Mouse (Mus musculus) embryonic facial prominence, embryonic 12.5 days (tissue): ENCODE results near the gene Sfmbt1. TPM values are rescaled to one million over a fixed set of nuclear protein-coding genes. Genes with fewer than 3 reads are reported as not detected.

Experiments
- ATAC-seq: fragments of 200-750 bp; cut with Nextera tagmentation; 2 replicates; pipeline ENCODE4 v1.8.0; 2017; ENCODE audit not compliant: insufficient number of reproducible peaks, insufficient read depth, low FRiP score, low TSS enrichment
- H3K27ac ChIP-seq: fragments of 300-500 bp; sonication (generic); 2 replicates; pipeline ENCODE4 v1.5.1; 2016; ENCODE audit warnings: mild to moderate bottlenecking
- H3K27me3 ChIP-seq: fragments of 300-500 bp; sonication (generic); 2 replicates; pipeline ENCODE4 v1.6.1; 2016; ENCODE audit warnings: mild to moderate bottlenecking, moderate library complexity
- H3K36me3 ChIP-seq: fragments of 300-500 bp; sonication (generic); 2 replicates; pipeline ENCODE4 v1.6.1; 2016; ENCODE audit warnings: mild to moderate bottlenecking
- H3K4me1 ChIP-seq: fragments of 300-500 bp; sonication (generic); 2 replicates; pipeline ENCODE4 v1.6.1; 2016
- H3K4me2 ChIP-seq: fragments of 300-500 bp; sonication (generic); replicated peaks from 2 replicates; pipeline ENCODE4 v1.6.1; 2016; ENCODE audit warnings: mild to moderate bottlenecking, moderate library complexity
- H3K4me3 ChIP-seq: fragments of 300-500 bp; sonication (generic); 2 replicates; pipeline ENCODE4 v1.5.1; 2016; ENCODE audit warnings: mild to moderate bottlenecking
- H3K9ac ChIP-seq: fragments of 300-500 bp; sonication (generic); 2 replicates; pipeline ENCODE4 v1.6.1; 2016; ENCODE audit warnings: mild to moderate bottlenecking, moderate library complexity
- H3K9me3 ChIP-seq: fragments of 300-500 bp; sonication (generic); 2 replicates; pipeline ENCODE4 v1.6.1; 2016; ENCODE audit warnings: mild to moderate bottlenecking, moderate library complexity
- WGBS: fragments of 180-500 bp; shearing (Covaris S2); methylation state at CpG from one replicate; pipeline ENCODE4 v1.1.7; 2016; 5-methylcytosine and 5-hydroxymethylcytosine counted together
- polyA plus RNA-seq: library from polyadenylated mRNA; unstranded; fragments of >200 nt; fragmentation: Nextera tagmentation; extraction: Ambion mirVana; gene quantifications from 2 replicates; pipeline ENCODE4 v1.2.1, GENCODE M21; 2016

Sfmbt1 gene
- polyA plus RNA-seq, 1 experiment from 2014 or later, result 17.0 TPM

DNA sequence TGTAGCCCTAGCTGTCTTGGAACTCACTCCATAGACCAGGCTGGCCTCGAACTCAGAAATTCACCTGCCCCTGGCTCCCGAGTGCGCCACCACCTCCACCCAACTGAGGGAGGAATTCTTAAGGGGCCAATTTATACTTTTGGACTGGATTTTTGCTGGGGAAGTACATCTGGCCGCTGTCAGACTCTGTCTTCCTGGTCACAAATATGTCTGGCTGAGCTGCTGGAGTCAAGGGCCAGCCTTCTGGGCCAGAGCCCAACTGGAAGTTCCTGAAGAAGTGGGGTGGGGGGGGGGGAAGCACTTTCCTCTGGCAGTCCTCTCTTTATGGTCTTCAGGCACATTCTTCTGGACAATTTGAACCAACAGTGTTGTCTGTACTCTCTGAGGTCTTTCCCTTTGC lies 113.4 kb downstream of the Sfmbt1 start:
- Histone ChIP-seq H3K9ac (no peak overlapping the region), H3K4me2 (no peak overlapping the region), H3K27ac (no peak overlapping the region), H3K4me3 (no peak overlapping the region), H3K36me3 (no peaks in the 10 kb centered on the region; the same call in 1 of the 2 replicates), H3K9me3 (no peaks in the 10 kb centered on the region), H3K27me3 (no peaks in the 10 kb centered on the region), H3K4me1 (peaks cover 30% of the 10 kb centered on the region)
- 88% methylated on average over 4 of the region's 4 CpGs for WGBS
- no peak for ATAC-seq

DNA sequence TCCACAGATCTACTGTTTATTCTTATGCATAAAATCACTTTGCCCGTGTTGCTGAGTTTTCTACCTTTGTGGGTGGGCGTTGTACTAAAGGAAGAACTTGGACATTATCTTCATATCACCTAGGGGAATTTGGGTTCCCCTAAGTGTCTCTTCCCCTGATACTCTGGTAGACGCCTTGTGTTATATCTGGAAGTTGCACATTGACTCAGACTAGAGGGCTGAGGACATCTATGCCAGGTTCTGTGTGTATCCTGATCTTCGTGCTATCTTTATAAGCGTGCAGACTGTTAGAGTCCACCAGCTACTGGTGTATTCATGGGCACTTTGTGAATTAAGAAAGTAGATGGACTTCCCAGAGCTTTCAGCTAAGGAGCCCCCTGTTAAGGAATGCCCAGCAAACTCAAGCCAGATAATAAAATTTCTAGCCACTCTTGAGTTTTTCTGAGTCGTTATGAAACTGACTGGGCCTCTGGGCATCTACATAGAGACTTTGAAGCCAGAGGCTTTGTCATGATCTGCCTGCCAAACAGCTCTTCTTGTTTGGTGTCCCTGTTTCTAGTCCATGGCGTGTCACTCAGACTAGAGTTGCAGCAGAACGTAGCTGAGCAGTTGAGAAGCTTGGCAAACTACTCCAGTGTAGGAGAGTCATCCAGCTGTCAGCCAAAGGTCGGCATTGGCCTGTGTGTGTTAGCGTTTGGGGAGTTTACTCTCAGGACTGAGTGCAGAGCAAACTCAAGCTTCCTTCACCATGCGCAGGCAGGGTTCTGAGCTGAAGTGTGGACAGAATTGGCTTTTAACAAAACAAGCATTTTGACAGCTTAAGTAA lies 114.2 kb downstream of the Sfmbt1 start:
- Histone ChIP-seq H3K27ac (no peak overlapping the region), H3K36me3 (no peaks in the 10 kb centered on the region; the same call in 1 of the 2 replicates), H3K27me3 (no peaks in the 10 kb centered on the region), H3K9ac (no peak overlapping the region), H3K4me1 (peaks cover 30% of the 10 kb centered on the region), H3K9me3 (no peaks in the 10 kb centered on the region), H3K4me3 (no peak overlapping the region), H3K4me2 (no peak overlapping the region)
- no peak for ATAC-seq
- WGBS, result 84% methylated on average over 11 of the region's 11 CpGs

DNA sequence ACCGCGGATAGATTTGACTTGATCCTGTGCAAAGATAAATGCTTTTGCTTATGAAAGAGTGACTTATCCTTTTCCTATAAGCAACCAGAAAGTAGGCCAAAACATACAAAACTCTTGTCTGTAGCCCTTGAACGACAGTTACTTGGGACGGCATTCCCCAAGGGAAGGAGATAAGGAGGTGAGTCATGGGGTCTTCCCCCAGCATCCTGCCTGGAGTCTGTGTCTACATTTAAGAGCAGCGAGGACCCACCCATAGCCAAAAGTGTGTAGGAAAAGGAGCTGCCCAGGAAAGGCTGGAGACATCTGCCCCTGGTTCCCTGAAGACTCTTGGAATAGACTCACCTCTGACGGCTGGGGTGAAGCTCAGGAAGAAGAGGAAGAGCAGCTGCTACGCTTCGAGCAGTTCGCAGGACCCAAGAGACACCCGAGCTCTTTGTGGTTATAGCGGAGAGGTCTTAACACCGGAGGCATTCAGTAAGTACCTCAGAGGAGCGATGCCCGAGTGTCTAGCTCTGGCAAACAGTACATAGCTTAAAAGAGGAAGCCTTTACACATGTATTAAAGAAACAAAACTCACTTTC lies 122.9 kb downstream of the Sfmbt1 start:
- peaks cover 16% of the 10 kb centered on the region; the same call in 1 of the 2 replicates for H3K36me3 ChIP-seq
- H3K4me3 ChIP-seq, result no peak overlapping the region
- H3K9ac ChIP-seq, result no peak overlapping the region
- no peak overlapping the region for H3K4me2 ChIP-seq
- no peaks in the 10 kb centered on the region for H3K4me1 ChIP-seq
- no peaks in the 10 kb centered on the region for H3K27me3 ChIP-seq
- H3K27ac ChIP-seq, result no peak overlapping the region
- H3K9me3 ChIP-seq, result no peaks in the 10 kb centered on the region
- 89% methylated on average over 14 of the region's 14 CpGs for WGBS
- ATAC-seq, result no peak

DNA sequence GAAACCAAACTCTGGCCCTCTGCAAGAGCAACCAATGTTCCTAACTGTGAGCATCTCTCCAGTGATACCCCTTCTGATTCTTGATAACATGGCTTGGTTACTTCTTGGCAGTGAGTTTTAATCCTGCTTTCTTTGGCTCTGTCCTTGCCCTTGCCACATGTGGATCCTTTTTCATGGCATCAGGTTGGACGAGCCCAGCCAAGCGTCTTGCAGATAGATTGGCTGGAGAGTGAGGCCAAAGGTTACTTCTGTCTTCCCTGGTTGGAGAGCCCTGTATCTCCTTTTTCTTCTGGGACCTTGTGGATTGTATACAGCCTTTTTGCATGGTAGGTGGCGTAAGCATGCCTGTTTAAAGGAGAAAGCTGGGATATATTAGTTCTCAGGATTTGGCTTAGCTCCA lies 129.1 kb downstream of the Sfmbt1 start:
- Histone ChIP-seq H3K27me3 (no peaks in the 10 kb centered on the region), H3K36me3 (0 out of 2 replicates have a peak, but pooled peaks cover 2% of the 10 kb centered on the region), H3K9ac (no peak overlapping the region), H3K9me3 (no peaks in the 10 kb centered on the region), H3K4me1 (no peaks in the 10 kb centered on the region), H3K4me3 (no peak overlapping the region), H3K4me2 (no peak overlapping the region), H3K27ac (no peak overlapping the region)
- WGBS, result 94% methylated on average over 3 of the region's 3 CpGs
- no peak for ATAC-seq

DNA sequence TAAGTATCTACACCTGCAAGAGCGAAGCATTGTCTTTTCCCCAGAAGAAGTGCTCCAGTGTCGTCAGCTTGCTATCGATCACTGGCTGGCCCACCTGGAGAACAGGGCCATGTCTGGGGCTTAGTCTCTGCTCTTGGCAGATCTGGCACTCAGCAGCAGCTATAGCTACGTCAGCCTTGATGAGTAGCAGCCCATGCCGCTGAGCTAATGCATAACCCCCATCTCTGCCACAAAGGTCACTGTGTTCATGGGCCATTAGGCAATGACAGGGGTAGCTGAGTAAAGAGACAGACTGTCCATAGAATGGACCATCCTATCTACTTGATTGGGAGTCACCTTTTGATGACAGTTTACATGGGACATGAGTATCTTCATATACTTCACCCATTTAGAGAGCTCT lies 135.9 kb downstream of the Sfmbt1 start:
- no peaks in the 10 kb centered on the region for H3K27me3 ChIP-seq
- H3K9ac ChIP-seq, result no peak overlapping the region
- WGBS, result 90% methylated on average over 5 of the region's 5 CpGs
- ATAC-seq, result no peak
- H3K4me2 ChIP-seq, result no peak overlapping the region
- H3K27ac ChIP-seq, result no peak overlapping the region
- no peaks in the 10 kb centered on the region for H3K4me1 ChIP-seq
- no peaks in the 10 kb centered on the region for H3K36me3 ChIP-seq
- no peak overlapping the region for H3K4me3 ChIP-seq
- no peaks in the 10 kb centered on the region for H3K9me3 ChIP-seq

DNA sequence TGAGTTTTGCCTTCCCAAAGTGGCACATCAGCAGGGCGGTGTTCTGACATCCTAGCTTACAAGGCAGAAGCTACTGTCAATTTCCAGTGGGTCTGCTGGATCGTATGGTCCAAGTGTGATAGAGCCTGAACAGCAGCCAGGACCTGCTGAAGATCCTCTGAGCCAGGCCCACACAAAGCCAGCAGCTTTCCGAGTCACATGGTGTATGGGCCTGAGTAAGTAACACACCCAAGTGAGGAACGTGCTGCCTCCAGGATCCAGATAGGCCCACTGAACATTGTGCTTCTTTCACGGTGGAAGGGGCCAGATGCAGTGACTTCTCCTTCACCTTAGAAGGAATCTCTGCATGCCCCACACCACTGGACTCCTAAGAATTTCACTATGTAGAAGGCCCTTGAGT lies 137.7 kb downstream of the Sfmbt1 start:
- no peak overlapping the region for H3K9ac ChIP-seq
- H3K27me3 ChIP-seq, result no peaks in the 10 kb centered on the region
- no peak overlapping the region for H3K27ac ChIP-seq
- 89% methylated on average over 5 of the region's 5 CpGs for WGBS
- no peak overlapping the region for H3K4me2 ChIP-seq
- H3K4me3 ChIP-seq, result no peak overlapping the region
- no peak for ATAC-seq
- no peaks in the 10 kb centered on the region for H3K9me3 ChIP-seq
- H3K36me3 ChIP-seq, result no peaks in the 10 kb centered on the region
- no peaks in the 10 kb centered on the region for H3K4me1 ChIP-seq

DNA sequence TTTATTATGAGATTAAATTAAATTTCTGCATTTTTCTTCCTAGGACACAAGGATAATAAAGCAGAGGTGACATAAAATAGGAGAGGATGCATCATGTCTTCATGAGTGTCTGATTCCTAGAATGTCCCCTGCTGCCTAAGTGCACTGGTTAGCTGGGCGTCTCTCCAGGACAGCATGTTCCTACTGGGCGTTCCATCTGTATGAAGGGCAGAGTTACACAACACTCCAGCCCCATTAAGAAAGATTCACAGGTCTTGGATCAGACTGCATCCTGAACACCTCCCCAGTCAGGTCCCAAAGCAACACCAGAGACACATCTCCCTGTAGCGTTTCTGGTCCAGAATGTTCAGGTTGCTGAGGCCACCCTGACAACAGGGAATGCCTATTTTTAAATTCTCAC lies 140.7 kb downstream of the Sfmbt1 start:
- Histone ChIP-seq H3K27ac (no peak overlapping the region), H3K27me3 (no peaks in the 10 kb centered on the region), H3K4me2 (no peak overlapping the region), H3K9ac (no peak overlapping the region), H3K36me3 (no peaks in the 10 kb centered on the region; the same call in 1 of the 2 replicates), H3K4me1 (no peaks in the 10 kb centered on the region), H3K9me3 (no peaks in the 10 kb centered on the region), H3K4me3 (no peak overlapping the region)
- no peak for ATAC-seq
- 91% methylated on average over 3 of the region's 3 CpGs for WGBS

DNA sequence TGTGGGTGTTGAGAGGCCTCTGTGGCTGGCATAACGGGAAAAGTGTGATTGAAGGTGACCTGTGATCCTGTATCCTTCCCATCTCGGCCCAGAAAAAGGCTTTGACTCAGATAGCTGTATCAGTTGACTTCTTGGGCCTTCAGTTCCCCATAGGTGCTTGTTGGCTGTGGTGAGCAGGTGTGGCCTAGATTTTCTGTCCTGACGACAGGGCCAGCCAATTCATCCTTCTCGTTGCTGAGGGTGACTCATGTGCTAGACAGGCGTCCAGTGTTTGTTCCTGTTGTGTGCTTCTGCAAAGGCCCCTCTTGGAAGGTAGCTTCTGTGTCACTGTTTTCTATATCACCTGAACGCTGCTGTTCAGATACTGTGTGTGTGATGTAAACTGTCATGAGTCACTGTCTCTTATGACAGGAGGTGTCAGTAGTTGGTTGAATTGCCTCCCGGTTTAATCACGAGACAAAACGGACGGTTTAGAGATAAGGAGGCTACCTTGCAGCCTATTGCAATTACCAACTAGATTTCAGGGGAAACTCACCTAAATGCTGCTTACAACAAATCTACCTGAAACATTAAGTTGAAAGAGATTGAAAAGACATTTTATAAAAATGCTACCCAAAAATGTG lies 142.3 kb downstream of the Sfmbt1 start:
- H3K27me3 ChIP-seq, result no peaks in the 10 kb centered on the region
- H3K4me1 ChIP-seq, result no peaks in the 10 kb centered on the region
- H3K4me3 ChIP-seq, result no peak overlapping the region
- H3K9ac ChIP-seq, result no peak overlapping the region
- H3K9me3 ChIP-seq, result no peaks in the 10 kb centered on the region
- H3K4me2 ChIP-seq, result no peak overlapping the region
- no peak for ATAC-seq
- H3K36me3 ChIP-seq, result no peaks in the 10 kb centered on the region; the same call in 1 of the 2 replicates
- H3K27ac ChIP-seq, result no peak overlapping the region
- 89% methylated on average over 10 of the region's 10 CpGs for whole genome bisulfite sequencing

DNA sequence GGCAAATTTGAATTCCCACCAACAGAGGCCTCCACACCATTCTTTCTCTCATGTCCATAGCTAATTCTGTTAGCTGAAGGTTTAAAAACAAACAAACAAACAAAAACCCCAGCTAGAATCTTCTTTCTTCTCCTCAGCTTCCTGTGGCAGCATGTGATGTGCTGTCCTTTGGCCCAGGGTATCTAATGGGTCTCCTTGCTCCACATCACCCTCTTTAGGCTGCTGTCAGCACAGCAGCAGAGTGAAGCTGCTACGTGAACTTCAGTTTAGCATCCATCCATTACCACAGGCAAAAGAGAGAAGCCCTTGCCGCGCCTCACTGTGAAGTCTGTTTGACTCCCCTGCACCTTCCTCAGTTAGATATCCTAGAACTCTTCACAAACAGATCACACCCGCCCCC lies 143.3 kb downstream of the Sfmbt1 start:
- no peaks in the 10 kb centered on the region for H3K27me3 ChIP-seq
- H3K27ac ChIP-seq, result no peak overlapping the region
- no peak for ATAC-seq
- H3K9ac ChIP-seq, result no peak overlapping the region
- H3K9me3 ChIP-seq, result no peaks in the 10 kb centered on the region
- H3K4me3 ChIP-seq, result no peak overlapping the region
- no peaks in the 10 kb centered on the region; the same call in 1 of the 2 replicates for H3K36me3 ChIP-seq
- H3K4me1 ChIP-seq, result no peaks in the 10 kb centered on the region
- no peak overlapping the region for H3K4me2 ChIP-seq
- 77% methylated on average over 4 of the region's 4 CpGs for WGBS

DNA sequence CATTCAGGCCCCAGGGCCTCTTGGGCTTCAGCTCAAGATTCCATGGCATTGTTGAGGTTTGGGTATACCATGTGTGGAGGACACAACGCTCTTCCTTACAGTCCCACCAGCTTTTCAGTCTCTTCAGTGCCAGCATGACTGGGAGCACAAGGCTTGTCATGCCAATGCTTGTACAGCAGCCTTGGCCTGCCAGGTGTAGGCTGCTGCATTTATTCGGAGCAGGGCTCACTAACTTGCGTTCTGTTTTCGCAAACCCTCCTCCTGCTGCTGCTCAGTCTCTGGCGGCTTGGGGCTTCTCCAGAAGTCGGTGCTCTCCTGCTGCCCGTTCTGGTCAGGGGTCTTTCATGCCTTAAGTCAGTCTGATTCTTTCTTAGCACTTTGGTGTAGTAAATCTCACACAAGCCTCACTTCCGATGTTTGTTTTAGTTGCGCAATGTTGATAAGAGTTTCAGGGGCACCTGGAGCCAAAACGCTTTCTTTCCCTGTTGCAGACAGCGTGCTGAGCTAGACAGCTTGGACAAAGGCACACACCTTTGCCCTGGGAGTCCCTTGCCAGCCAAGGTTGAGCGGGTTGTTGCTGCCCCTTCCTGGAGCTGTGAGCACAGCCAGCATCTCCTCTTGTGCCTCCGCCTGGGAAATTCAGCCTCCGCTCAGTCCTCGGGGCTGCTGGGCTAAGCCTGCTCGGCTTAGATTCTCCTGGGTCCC lies 146.9 kb downstream of the Sfmbt1 start:
- Histone ChIP-seq H3K36me3 (peaks cover 17% of the 10 kb centered on the region), H3K4me1 (no peaks in the 10 kb centered on the region), H3K9me3 (no peaks in the 10 kb centered on the region), H3K4me2 (no peak overlapping the region), H3K27ac (no peak overlapping the region), H3K27me3 (no peaks in the 10 kb centered on the region), H3K9ac (no peak overlapping the region), H3K4me3 (no peak overlapping the region)
- no peak for ATAC-seq
- WGBS, result 75% methylated on average over 16 of the region's 16 CpGs

DNA sequence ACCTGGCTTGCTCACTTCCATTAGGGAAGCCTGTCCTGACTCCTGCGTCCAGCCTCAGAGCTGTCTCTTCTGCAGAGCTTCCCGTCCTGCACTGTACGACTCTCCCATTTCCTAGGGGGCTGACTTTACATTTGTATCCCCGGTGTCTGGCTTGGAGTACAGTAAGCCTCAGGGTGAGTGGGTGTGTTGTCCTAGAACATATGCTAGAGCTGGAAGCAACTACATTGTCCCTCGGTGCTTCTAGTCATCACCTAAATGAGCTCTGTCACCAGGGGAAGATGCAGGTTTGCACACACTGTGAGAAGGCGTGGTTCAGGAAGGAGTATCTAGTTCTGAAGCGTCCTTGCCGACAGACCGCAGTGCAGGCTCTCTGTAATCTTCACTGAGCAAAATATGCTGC lies 147.7 kb downstream of the Sfmbt1 start:
- Histone ChIP-seq H3K4me3 (no peak overlapping the region), H3K4me1 (no peaks in the 10 kb centered on the region), H3K4me2 (no peak overlapping the region), H3K9ac (no peak overlapping the region), H3K9me3 (no peaks in the 10 kb centered on the region), H3K27ac (no peak overlapping the region), H3K27me3 (no peaks in the 10 kb centered on the region), H3K36me3 (peaks cover 17% of the 10 kb centered on the region)
- WGBS, result 85% methylated on average over 9 of the region's 9 CpGs
- no peak for ATAC-seq
